Mouse (Mus musculus): ENCODE measurements around the gene Arhgap24.

DNA sequence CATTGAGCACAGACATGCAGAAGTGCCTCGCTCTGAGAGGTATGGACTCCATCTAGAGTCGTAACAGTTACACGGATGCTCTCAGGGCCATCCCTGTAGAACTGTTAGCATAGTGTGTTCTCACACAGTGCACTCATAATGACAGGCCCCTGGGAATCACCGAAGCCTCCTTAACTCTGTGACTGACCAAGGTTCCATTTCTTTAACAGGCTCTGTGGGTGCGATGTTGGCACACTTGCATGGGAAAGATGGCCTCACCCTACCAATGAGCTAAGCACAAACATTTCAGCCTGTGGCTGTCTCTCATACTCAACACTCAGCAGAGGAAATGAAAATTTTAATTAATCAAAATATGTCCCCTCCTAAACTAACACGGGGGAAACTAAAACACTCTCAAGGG, 134.1 kb downstream of the Arhgap24 start:
- TF ChIP-seq CTCF (IDR thresholded peaks at IDR 0.05; ENCODE audit: low read depth, low read length): no peak
- no peak for TF ChIP-seq POLR2A (IDR thresholded peaks at IDR 0.05; ENCODE audit: extremely low read depth, insufficient read depth, low read length)
